Mouse (Mus musculus): ENCODE data around the gene Gm4969. TPM values are rescaled to one million over a fixed set of nuclear protein-coding genes. Genes with fewer than 3 reads are reported as not detected.

Gm4969 gene
- polyA plus RNA-seq, 1 experiment from 2014 or later, result 2.2 TPM

DNA sequence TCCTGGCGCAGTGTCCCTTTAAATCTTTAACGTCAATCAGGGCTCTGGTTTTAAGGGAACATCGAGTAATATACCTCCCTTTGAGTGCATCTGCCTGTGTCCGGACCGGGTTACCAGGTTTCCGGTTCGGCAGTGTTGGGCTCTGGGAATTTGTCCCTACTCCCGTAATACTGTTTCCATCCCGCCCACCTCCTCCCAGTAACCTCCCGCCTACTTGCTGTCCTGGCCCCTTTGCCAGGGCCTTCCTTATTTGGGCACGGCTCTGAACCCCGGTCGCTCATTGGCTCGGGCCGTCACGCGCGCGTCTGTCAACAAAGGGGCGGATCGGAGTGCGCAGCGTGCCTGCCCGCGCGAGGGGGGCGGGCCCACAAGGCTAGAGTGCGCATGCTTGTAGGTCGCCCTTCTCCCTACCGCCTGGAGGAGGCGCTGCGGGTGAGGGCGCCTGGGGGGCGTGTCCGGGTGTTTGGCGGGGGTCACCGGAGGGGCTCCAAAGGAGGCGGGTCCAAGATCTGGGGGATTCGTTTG, 13.2 kb upstream of the Gm4969 start:
- Histone ChIP-seq H3K4me1 (replicated peaks) (peaks cover 25% of the 10 kb centered on the region), H3K4me3 (peak overlapping the region; percentile 51), H3K36me3 (peaks cover 31% of the 10 kb centered on the region), H3K27me3 (no peaks in the 10 kb centered on the region), H3K9me3 (no peaks in the 10 kb centered on the region), H3K27ac (peak overlapping the region; percentile 92), H3K9ac (peak overlapping the region; percentile 72), H3K4me2 (peak overlapping the region; percentile 65)
- ATAC-seq (ENCODE audit: low FRiP score), result peak; percentile 99
- WGBS, result 2% methylated on average over 39 of the region's 39 CpGs

DNA sequence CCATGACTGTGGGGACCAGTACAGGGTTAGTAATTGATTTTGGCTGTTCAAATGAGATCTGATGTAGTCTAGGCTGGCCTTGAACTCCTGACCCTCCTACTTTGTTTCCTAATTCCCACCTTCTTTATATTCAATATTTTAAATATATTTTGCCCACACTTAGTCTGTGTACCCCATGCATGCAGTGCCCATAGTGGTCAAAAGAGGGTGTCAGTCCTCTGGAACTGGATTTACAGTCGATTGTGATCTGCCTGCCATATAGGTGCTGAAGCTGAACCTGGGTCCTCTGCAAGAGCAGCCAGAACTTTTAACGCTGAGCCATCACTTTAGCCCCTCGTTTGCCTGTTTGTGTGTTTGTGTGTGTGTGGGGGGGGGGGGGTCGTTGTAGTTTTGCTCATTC, 12.5 kb upstream of the Gm4969 start:
- Histone ChIP-seq H3K4me3 (peak overlapping the region; percentile 51), H3K36me3 (peaks cover 24% of the 10 kb centered on the region), H3K9ac (peak overlapping the region; percentile 66; the same call in 1 of the 2 replicates), H3K4me2 (peak overlapping the region; percentile 65), H3K9me3 (no peaks in the 10 kb centered on the region), H3K27ac (peak overlapping the region; percentile 92), H3K27me3 (no peaks in the 10 kb centered on the region), H3K4me1 (replicated peaks) (peaks cover 25% of the 10 kb centered on the region)
- WGBS, result 35% methylated on average over 4 of the region's 4 CpGs
- ATAC-seq (ENCODE audit: low FRiP score), result no peak

- WGBS, result 90% methylated on average over 5 of the region's 5 CpGs
Observed at GRCm38 (mm10) chr7:19129396-19129795, 11.2 kb upstream of the Gm4969 start.

GRCm38 (mm10) chr7:19127744-19128143, 9.6 kb upstream of the Gm4969 start:
- Histone ChIP-seq H3K9ac (no peak overlapping the region; the same call in 1 of the 2 replicates), H3K27ac (no peak overlapping the region), H3K27me3 (no peaks in the 10 kb centered on the region), H3K4me2 (no peak overlapping the region), H3K4me3 (no peak overlapping the region), H3K4me1 (replicated peaks) (peaks cover 26% of the 10 kb centered on the region), H3K36me3 (peaks cover 11% of the 10 kb centered on the region; the same call in 1 of the 2 replicates), H3K9me3 (no peaks in the 10 kb centered on the region)
- WGBS, result 94% methylated on average over 5 of the region's 5 CpGs
- no peak for ATAC-seq (ENCODE audit: low FRiP score)

More at GRCm38 (mm10) chr7:19129396-19129795, 11.2 kb upstream of the Gm4969 start:
- Histone ChIP-seq H3K36me3 (peaks cover 12% of the 10 kb centered on the region; the same call in 1 of the 2 replicates), H3K4me3 (no peak overlapping the region), H3K27me3 (no peaks in the 10 kb centered on the region), H3K4me1 (replicated peaks) (peaks cover 29% of the 10 kb centered on the region), H3K9ac (no peak overlapping the region), H3K4me2 (no peak overlapping the region), H3K27ac (no peak overlapping the region), H3K9me3 (no peaks in the 10 kb centered on the region)
- no peak for ATAC-seq (ENCODE audit: low FRiP score)

DNA sequence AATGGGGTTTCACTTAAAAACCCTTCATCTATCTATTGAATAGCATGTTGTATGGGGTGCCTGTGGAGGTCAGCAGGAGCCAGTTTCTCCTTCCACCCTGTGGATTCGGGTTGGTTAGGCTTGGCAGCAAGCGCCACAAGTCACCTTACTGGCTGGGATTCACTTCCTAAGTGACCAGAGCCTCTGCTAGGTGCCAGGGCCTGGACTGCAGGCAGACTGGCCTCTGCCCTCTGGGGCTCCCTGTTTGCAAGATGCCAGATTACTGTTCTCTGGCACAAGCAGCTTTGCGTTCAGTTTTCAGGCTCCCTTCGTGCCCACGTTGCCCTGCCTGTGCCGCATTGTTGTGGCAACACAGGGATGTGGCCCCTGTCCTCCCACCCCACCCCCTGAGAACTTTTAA, 6.5 kb upstream of the Gm4969 start:
- H3K4me3 ChIP-seq, result no peak overlapping the region
- no peak for ATAC-seq (ENCODE audit: low FRiP score)
- peaks cover 7% of the 10 kb centered on the region; the same call in 1 of the 2 replicates for H3K36me3 ChIP-seq
- H3K4me1 ChIP-seq (replicated peaks), result peaks cover 25% of the 10 kb centered on the region
- no peak overlapping the region for H3K27ac ChIP-seq
- H3K9ac ChIP-seq, result peak overlapping the region; percentile 55
- no peak overlapping the region for H3K4me2 ChIP-seq
- H3K27me3 ChIP-seq, result no peaks in the 10 kb centered on the region
- 87% methylated on average over 6 of the region's 6 CpGs for WGBS
- H3K9me3 ChIP-seq, result no peaks in the 10 kb centered on the region

DNA sequence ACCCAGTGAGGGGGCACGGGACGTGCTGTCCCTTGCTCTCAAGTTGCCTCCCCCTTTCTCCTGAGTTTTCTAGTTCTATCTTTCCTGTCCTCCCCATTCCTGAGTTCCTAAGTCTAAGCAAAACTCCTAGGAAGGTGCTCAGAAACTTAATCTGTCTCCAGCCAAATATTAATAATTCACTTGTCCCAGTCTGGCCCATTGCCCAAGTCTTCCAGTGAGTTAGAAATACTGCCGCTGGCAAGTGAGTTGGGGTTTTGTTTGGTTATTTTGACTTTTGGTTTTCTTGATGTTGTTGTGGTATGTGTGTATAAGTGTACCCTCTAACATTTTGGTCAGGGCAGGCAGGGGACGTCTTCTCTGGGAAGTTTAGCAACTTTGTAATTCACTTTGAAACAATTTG, 3.5 kb upstream of the Gm4969 start:
- H3K4me3 ChIP-seq, result no peak overlapping the region
- no peaks in the 10 kb centered on the region for H3K9me3 ChIP-seq
- peaks cover 31% of the 10 kb centered on the region for H3K4me1 ChIP-seq (replicated peaks)
- H3K27ac ChIP-seq, result no peak overlapping the region
- peaks cover 10% of the 10 kb centered on the region; the same call in 1 of the 2 replicates for H3K27me3 ChIP-seq
- H3K4me2 ChIP-seq, result no peak overlapping the region
- ATAC-seq (ENCODE audit: low FRiP score), result no peak
- WGBS, result 96% methylated on average over 4 of the region's 4 CpGs
- H3K9ac ChIP-seq, result no peak overlapping the region
- H3K36me3 ChIP-seq, result 0 out of 2 replicates have a peak, but pooled peaks cover under 1% of the 10 kb centered on the region

DNA sequence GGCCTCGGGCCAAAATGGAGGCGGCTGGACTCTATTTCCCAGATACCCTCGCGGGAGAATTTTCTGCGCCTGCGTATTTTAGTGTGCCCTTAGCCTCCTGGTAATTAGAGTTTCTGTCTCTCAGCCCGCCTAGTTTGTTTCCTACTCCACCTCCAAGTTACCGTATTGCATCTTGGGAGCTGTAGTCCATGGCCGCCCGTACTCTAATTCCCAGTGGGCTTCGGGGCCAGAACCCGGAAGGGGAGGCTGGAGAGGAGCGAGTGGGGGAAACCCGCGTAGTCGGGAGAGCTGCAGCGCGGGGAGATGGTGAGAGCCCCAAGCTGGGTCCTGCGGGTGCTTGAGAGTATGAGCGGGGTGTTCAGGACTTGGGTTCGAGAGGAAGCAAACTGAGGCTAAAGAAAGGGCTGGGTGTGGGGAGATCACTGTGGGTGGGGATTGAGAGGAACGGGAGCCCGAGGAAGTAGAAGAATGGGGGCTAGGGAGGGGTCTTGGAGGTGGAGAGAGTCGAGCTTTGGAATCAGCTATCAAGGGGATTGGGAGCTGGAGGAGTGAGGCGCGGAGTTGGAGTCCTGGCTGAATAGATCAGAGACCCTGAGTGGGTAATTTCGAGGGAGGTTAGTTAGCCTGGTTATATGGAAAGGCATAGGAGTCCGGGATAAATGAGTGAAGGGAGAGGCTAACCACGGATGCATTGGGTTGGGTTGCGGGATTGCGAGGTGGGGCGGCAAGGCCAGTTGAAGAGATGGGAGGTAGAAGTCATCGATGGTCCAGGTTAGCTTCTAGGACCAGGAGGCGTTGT, 1.7 kb upstream of the Gm4969 start, which contains the start of gene Fbxo46:
Gene Fbxo46 (plus strand): TSS at position 229 of the 799 bp plus-strand sequence.
- Histone ChIP-seq H3K9me3 (no peaks in the 10 kb centered on the region), H3K9ac (peak within 1 kb of the TSS; percentile 87), H3K4me2 (peak within 1 kb of the TSS; percentile 87), H3K27ac (peak within 1 kb of the TSS; percentile 74), H3K36me3 (no peaks in the 10 kb centered on the region), H3K27me3 (peaks cover 10% of the 10 kb centered on the region; the same call in 1 of the 2 replicates), H3K4me3 (peak within 1 kb of the TSS; percentile 70), H3K4me1 (replicated peaks) (peaks cover 30% of the 10 kb centered on the region)
- ATAC-seq (ENCODE audit: low FRiP score), result peak; percentile 94
- WGBS, result 4% methylated on average over 34 of the region's 34 CpGs

DNA sequence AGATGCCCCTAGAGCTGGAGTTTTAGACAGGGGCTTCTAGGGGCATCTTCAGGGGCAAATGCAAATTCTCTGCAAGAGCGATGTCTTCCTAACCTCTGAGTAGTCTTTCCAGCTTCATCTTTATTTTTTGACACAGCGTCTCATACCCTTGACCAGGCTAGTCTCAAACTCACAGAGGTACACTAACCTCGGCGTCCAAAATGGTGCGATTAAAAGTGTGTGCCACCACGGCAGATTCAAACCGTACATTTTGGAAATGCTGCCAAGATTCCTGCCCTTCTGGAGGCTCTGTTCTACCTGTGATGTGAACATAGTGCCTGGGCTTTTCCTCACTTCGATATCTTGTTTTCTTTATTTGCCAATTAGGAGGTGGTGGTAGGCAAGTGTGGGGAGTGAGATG, 915 bp upstream of the Gm4969 start:
- peak; percentile 34 for ATAC-seq (ENCODE audit: low FRiP score)
- Histone ChIP-seq H3K27me3 (peaks cover 10% of the 10 kb centered on the region; the same call in 1 of the 2 replicates), H3K4me2 (0 out of 2 replicates have a peak overlapping the region, but pooled peaks have one; percentile 87), H3K9ac (no peak overlapping the region), H3K4me1 (replicated peaks) (peaks cover 27% of the 10 kb centered on the region), H3K27ac (peak overlapping the region; percentile 15; the same call in 1 of the 2 replicates), H3K4me3 (no peak overlapping the region), H3K9me3 (no peaks in the 10 kb centered on the region), H3K36me3 (no peaks in the 10 kb centered on the region)
- WGBS, result 93% methylated on average over 8 of the region's 8 CpGs

DNA sequence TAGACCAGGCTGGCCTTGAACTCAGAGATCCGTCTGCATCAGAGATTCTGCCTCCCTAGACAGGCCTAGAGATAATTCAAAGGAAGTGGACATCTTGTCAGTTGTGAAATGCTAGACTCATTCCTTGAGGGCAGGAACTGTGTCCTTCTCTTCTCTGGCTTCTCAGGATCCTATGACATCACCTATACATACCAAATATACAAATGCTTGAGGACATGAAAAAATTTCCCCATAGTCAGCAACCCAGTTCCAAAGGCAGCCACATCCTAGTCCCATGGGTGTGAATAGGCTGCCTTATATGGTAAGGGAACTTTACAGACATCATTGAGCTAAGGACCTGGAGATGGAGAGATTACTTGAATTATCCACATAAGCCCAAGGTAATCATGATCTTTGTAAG, 8.6 kb downstream of the Gm4969 start:
- WGBS, result 89% methylated on average over 1 of the region's 1 CpGs
- no peak for ATAC-seq (ENCODE audit: low FRiP score)
- Histone ChIP-seq H3K9ac (no peak overlapping the region), H3K27me3 (peaks cover 7% of the 10 kb centered on the region; the same call in 1 of the 2 replicates), H3K4me3 (no peak overlapping the region), H3K27ac (no peak overlapping the region), H3K36me3 (no peaks in the 10 kb centered on the region), H3K4me1 (replicated peaks) (no peaks in the 10 kb centered on the region), H3K4me2 (no peak overlapping the region), H3K9me3 (no peaks in the 10 kb centered on the region)

DNA sequence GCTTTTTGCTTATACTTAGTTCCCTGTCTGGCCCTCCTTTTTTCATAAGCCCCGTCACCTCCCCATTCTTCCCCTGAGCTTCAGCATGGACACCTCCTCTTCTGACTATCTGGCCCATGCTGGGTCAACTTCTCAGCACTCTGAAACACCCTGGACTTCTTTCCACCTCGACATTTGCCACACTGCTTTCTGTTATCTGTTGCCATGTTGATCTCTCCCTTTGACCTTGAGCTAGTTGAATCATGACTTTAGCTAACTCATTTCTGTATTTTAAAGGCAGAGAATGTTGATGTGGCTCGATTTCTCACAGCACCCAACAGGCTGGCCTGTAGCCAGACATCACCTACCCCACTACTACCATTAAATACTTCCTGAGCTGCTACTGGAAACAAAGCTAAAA, 10.7 kb downstream of the Gm4969 start:
- ATAC-seq (ENCODE audit: low FRiP score), result no peak
- H3K9me3 ChIP-seq, result no peaks in the 10 kb centered on the region
- 66% methylated on average over 3 of the region's 3 CpGs for WGBS
- H3K27me3 ChIP-seq, result 0 out of 2 replicates have a peak, but pooled peaks cover 2% of the 10 kb centered on the region
- no peak overlapping the region for H3K27ac ChIP-seq
- no peaks in the 10 kb centered on the region for H3K36me3 ChIP-seq
- no peak overlapping the region for H3K4me2 ChIP-seq
- no peaks in the 10 kb centered on the region; the same call in 1 of the 2 replicates for H3K4me1 ChIP-seq (replicated peaks)
- no peak overlapping the region for H3K4me3 ChIP-seq
- H3K9ac ChIP-seq, result no peak overlapping the region

- ATAC-seq (ENCODE audit: low FRiP score), result no peak
- no peak overlapping the region for H3K9ac ChIP-seq
- no peak overlapping the region for H3K27ac ChIP-seq
- H3K4me2 ChIP-seq, result no peak overlapping the region
- no peaks in the 10 kb centered on the region for H3K27me3 ChIP-seq
- H3K36me3 ChIP-seq, result no peaks in the 10 kb centered on the region
- no peaks in the 10 kb centered on the region for H3K9me3 ChIP-seq
- no peaks in the 10 kb centered on the region; the same call in 1 of the 2 replicates for H3K4me1 ChIP-seq (replicated peaks)
- WGBS, result 86% methylated on average over 2 of the region's 2 CpGs
- H3K4me3 ChIP-seq, result no peak overlapping the region
Observed at GRCm38 (mm10) chr7:19104486-19104885, 13.7 kb downstream of the Gm4969 start.

DNA sequence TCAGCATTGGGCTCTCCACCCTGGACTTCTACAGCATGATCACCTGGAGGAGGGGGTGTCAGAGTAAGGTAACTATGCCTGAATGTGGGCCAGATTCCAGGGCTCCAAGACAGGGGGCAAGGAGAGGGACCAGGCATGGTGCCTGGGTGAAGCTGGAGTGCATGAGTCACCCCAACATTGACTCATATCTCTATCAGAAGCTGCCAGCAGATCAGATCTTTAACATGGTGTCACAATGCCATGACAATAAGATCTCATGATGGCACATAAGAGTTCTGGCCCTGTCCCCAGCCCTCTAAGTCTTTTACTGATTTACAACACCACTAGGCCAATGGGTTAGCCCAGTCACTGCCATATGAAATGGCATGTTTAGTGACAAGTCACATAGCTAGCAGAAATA, 14.4 kb downstream of the Gm4969 start:
- Histone ChIP-seq H3K27ac (no peak overlapping the region), H3K4me2 (no peak overlapping the region), H3K36me3 (no peaks in the 10 kb centered on the region), H3K4me1 (replicated peaks) (no peaks in the 10 kb centered on the region; the same call in 1 of the 2 replicates), H3K9me3 (no peaks in the 10 kb centered on the region), H3K4me3 (no peak overlapping the region), H3K27me3 (no peaks in the 10 kb centered on the region), H3K9ac (no peak overlapping the region)
- ATAC-seq (ENCODE audit: low FRiP score), result no peak
